Comparison of ENCODE assay signal across 7 mouse cellular contexts in the genomic region with DNA sequence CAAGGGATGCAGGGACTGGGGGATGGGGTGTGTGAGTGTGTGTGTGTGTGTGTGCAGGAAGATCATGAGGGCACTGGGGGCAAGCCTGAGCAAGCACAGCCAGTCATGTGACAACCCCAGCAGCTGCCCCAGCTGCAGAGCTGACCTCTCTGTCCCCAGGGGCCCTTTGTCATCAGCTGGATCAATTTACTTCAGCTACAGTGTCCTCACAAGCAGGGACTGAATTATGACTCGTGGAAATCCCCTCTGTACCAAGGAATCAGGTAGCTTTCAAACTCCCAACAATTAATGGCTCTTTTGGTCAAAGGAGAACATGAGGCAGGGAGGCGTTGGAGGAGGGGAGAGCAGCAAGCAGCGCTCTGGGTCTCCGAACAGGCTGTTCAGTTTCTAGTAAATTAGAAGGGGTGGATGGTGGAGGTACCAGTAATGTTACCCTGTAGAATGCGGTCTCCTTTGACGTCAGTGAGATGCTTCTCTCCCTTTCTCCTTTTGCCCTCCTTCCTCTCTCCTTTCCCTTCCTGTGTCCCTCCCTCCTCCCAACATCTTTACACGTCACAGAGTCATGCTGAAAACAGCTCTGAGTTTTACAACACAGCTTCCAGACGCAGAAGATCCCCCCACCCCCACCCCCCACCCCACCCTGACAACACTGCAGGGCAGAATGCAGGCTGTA.
DNase-seq lines count a peak whose midpoint lies in the region; ATAC-seq and TF ChIP-seq lines count a peak whose summit lies in the region.

No protein-coding gene starts in this region.

- no peak for DNase-seq in G1E (ENCODE audit: low spot score)
- DNase-seq in embryonic facial prominence, embryonic 14.5 days (ENCODE audit: low spot score), result peak; percentile 80
- DNase-seq in hindbrain, embryonic 11.5 days (ENCODE audit: low spot score), result peak; percentile 84
- DNase-seq in midbrain, postnatal 0 days (ENCODE audit: low spot score), result peak; percentile 53
- no peak for DNase-seq in right cerebral cortex, adult 2 months (ENCODE audit: low spot score in 2 of 2)

- no peaks in the 10 kb centered on the region for H3K9me3 ChIP-seq in G1E (replicated peaks)
- no peaks in the 10 kb centered on the region for H3K9me3 ChIP-seq in embryonic facial prominence, embryonic 14.5 days (ENCODE audit: control insufficient read depth, low read length)
- H3K9me3 ChIP-seq in hindbrain, embryonic 11.5 days (ENCODE audit: control insufficient read depth, low read length), result no peaks in the 10 kb centered on the region
- H3K9me3 ChIP-seq in limb, embryonic 12.5 days, result no peaks in the 10 kb centered on the region
- no peaks in the 10 kb centered on the region for H3K9me3 ChIP-seq in midbrain, postnatal 0 days (ENCODE audit: low read length)

- H3K79me3 ChIP-seq in C2C12 (ENCODE audit: low read depth), result no peaks in the 10 kb centered on the region

- H3K79me2 ChIP-seq in C2C12 (ENCODE audit: control insufficient read depth, insufficient read depth), result no peaks in the 10 kb centered on the region

- H3K27ac ChIP-seq in embryonic facial prominence, embryonic 14.5 days (replicated peaks; ENCODE audit: low read depth, low read length), result peak overlapping the region; percentile 92
- H3K27ac ChIP-seq in hindbrain, embryonic 11.5 days (ENCODE audit: low read depth, low read length), result peak overlapping the region; percentile 88
- H3K27ac ChIP-seq in limb, embryonic 12.5 days, result peak overlapping the region; percentile 93
- H3K27ac ChIP-seq in midbrain, postnatal 0 days (ENCODE audit: low read depth, low read length), result peak overlapping the region; percentile 89

- H3ac ChIP-seq in C2C12 (ENCODE audit: control insufficient read depth, insufficient read length, low read depth), result peak overlapping the region; percentile 25

- H3K4me1 ChIP-seq in G1E (ENCODE audit: insufficient read depth, low read depth, low read length), result peaks cover 61% of the 10 kb centered on the region
- peaks cover 38% of the 10 kb centered on the region for H3K4me1 ChIP-seq in embryonic facial prominence, embryonic 14.5 days (ENCODE audit: control insufficient read depth, insufficient read depth, low read length)
- peaks cover 3% of the 10 kb centered on the region; the same call in 1 of the 2 replicates for H3K4me1 ChIP-seq in hindbrain, embryonic 11.5 days (replicated peaks; ENCODE audit: control insufficient read depth, insufficient read depth, low read length)
- peaks cover 45% of the 10 kb centered on the region for H3K4me1 ChIP-seq in limb, embryonic 12.5 days (replicated peaks)
- H3K4me1 ChIP-seq in midbrain, postnatal 0 days (ENCODE audit: insufficient read depth, low read length), result peaks cover 14% of the 10 kb centered on the region

- no peak for TF ChIP-seq CTCF in C2C12 (IDR thresholded peaks at IDR 0.05; ENCODE audit: control insufficient read depth, insufficient read depth, insufficient read length)
- TF ChIP-seq CTCF in G1E (IDR thresholded peaks at IDR 0.05; ENCODE audit: low read depth, low read length), result no peak
- no peak for TF ChIP-seq CTCF in midbrain, postnatal 0 days (IDR thresholded peaks at IDR 0.05)

- H3K4me2 ChIP-seq in embryonic facial prominence, embryonic 14.5 days (ENCODE audit: low read depth, low read length), result peak overlapping the region; percentile 41
- H3K4me2 ChIP-seq in hindbrain, embryonic 11.5 days (replicated peaks; ENCODE audit: low read depth, low read length), result peak overlapping the region; percentile 12; the same call in 1 of the 2 replicates
- H3K4me2 ChIP-seq in limb, embryonic 12.5 days, result peak overlapping the region; percentile 48
- peak overlapping the region; percentile 27 for H3K4me2 ChIP-seq in midbrain, postnatal 0 days (ENCODE audit: low read depth, low read length, poor library complexity, severe bottlenecking)

- peak overlapping the region; percentile 9; the same call in 1 of the 2 replicates for H3K9ac ChIP-seq in embryonic facial prominence, embryonic 14.5 days (ENCODE audit: low read depth, low read length)
- H3K9ac ChIP-seq in hindbrain, embryonic 11.5 days (ENCODE audit: low read depth, low read length), result 0 out of 2 replicates have a peak overlapping the region, but pooled peaks have one; percentile 8
- peak overlapping the region; percentile 18; the same call in 1 of the 2 replicates for H3K9ac ChIP-seq in limb, embryonic 12.5 days (replicated peaks)
- H3K9ac ChIP-seq in midbrain, postnatal 0 days (replicated peaks; ENCODE audit: low read length, poor library complexity, severe bottlenecking), result peak overlapping the region; percentile 29; the same call in 1 of the 2 replicates

- H3K4me3 ChIP-seq in C2C12 (ENCODE audit: insufficient read depth, poor library complexity, severe bottlenecking) (no peak overlapping the region), G1E (ENCODE audit: low read depth, low read length) (peak overlapping the region; percentile 39; the same call in 1 of the 2 replicates)
- H3K4me3 ChIP-seq in embryonic facial prominence, embryonic 14.5 days (ENCODE audit: low read depth, low read length), result no peak overlapping the region
- no peak overlapping the region for H3K4me3 ChIP-seq in hindbrain, embryonic 11.5 days (ENCODE audit: low read depth, low read length)
- H3K4me3 ChIP-seq in limb, embryonic 12.5 days (replicated peaks), result peak overlapping the region; percentile 0; the same call in 1 of the 2 replicates
- H3K4me3 ChIP-seq in midbrain, postnatal 0 days (ENCODE audit: low read depth, low read length), result no peak overlapping the region

- H3K27me3 ChIP-seq in C2C12 (ENCODE audit: control insufficient read depth, insufficient read depth, insufficient read length), result no peaks in the 10 kb centered on the region
- H3K27me3 ChIP-seq in G1E (ENCODE audit: insufficient read depth, low read length), result no peaks in the 10 kb centered on the region
- H3K27me3 ChIP-seq in embryonic facial prominence, embryonic 14.5 days (replicated peaks; ENCODE audit: control insufficient read depth, insufficient read depth, low read length), result no peaks in the 10 kb centered on the region
- H3K27me3 ChIP-seq in hindbrain, embryonic 11.5 days (ENCODE audit: control insufficient read depth, insufficient read depth, low read length), result no peaks in the 10 kb centered on the region
- H3K27me3 ChIP-seq in limb, embryonic 12.5 days, result no peaks in the 10 kb centered on the region
- no peaks in the 10 kb centered on the region for H3K27me3 ChIP-seq in midbrain, postnatal 0 days (ENCODE audit: insufficient read depth, low read length)

- ATAC-seq in G1E (ENCODE audit: extremely low read depth, insufficient number of reproducible peaks, low FRiP score, poor library complexity, severe bottlenecking), result peak; percentile 66
- ATAC-seq in embryonic facial prominence, embryonic 14.5 days (ENCODE audit: low read depth), result peak; percentile 69
- peak; percentile 89 for ATAC-seq in hindbrain, embryonic 11.5 days (ENCODE audit: low FRiP score)
- ATAC-seq in limb, embryonic 12.5 days (ENCODE audit: insufficient number of reproducible peaks, insufficient read depth, low FRiP score, low TSS enrichment, low read depth), result peak; percentile 69
- peak; percentile 76 for ATAC-seq in midbrain, postnatal 0 days (ENCODE audit: low FRiP score)

- H3K36me3 ChIP-seq in C2C12 (ENCODE audit: control insufficient read depth, insufficient read depth) (no peaks in the 10 kb centered on the region), G1E (replicated peaks) (no peaks in the 10 kb centered on the region)
- H3K36me3 ChIP-seq in embryonic facial prominence, embryonic 14.5 days (ENCODE audit: control insufficient read depth, insufficient read depth, low read length), result no peaks in the 10 kb centered on the region
- H3K36me3 ChIP-seq in hindbrain, embryonic 11.5 days (ENCODE audit: control insufficient read depth, insufficient read depth, low read length), result no peaks in the 10 kb centered on the region
- no peaks in the 10 kb centered on the region for H3K36me3 ChIP-seq in limb, embryonic 12.5 days
- no peaks in the 10 kb centered on the region for H3K36me3 ChIP-seq in midbrain, postnatal 0 days (ENCODE audit: insufficient read depth, low read length)

- 2% methylated on average over 8 of the region's 8 CpGs for WGBS in embryonic facial prominence, embryonic 14.5 days
- WGBS in hindbrain, embryonic 11.5 days, result 2% methylated on average over 8 of the region's 8 CpGs
- WGBS in limb, embryonic 12.5 days, result 1% methylated on average over 8 of the region's 8 CpGs
- 15% methylated on average over 8 of the region's 8 CpGs for WGBS in midbrain, postnatal 0 days

TF ChIP-seq in C2C12, 6 proteins besides CTCF, POLR2A, EP300 and RAD21:
- peak; percentile 41 for TF ChIP-seq MAX (IDR thresholded peaks at IDR 0.05)
- no peak for TF ChIP-seq MYOG (IDR thresholded peaks at IDR 0.05; ENCODE audit: control insufficient read depth, extremely low read depth, insufficient read length)
- TF ChIP-seq USF1 (IDR thresholded peaks at IDR 0.05; ENCODE audit: low read depth), result peak; percentile 94
- TF ChIP-seq FOSL1 (IDR thresholded peaks at IDR 0.05; ENCODE audit: insufficient read depth, low read length, poor library complexity, severe bottlenecking), result no peak
- TF ChIP-seq CEBPB (IDR thresholded peaks at IDR 0.05; ENCODE audit: low read depth), result no peak
- peak; percentile 96 for TF ChIP-seq MYOD1 (IDR thresholded peaks at IDR 0.05; ENCODE audit: control insufficient read depth, insufficient read length, low read depth)

Comparison
In these comparisons a context has a peak if more than half of its experiments do, and no peak if none do; other contexts are left out.
1. H3K4me3 ChIP-seq: peak in G1E (single experiment) and limb, embryonic 12.5 days (single experiment); none in C2C12 (single experiment), embryonic facial prominence, embryonic 14.5 days (single experiment), hindbrain, embryonic 11.5 days (single experiment) and midbrain, postnatal 0 days (single experiment).
2. DNase-seq: peak in embryonic facial prominence, embryonic 14.5 days (single experiment), hindbrain, embryonic 11.5 days (single experiment) and midbrain, postnatal 0 days (single experiment); none in G1E (single experiment) and right cerebral cortex, adult 2 months (0 of 2).
3. Peak in every context shown above with its lines, with median percentiles within 50 percentile points of each other: ATAC-seq, H3K27ac ChIP-seq, H3K4me2 ChIP-seq and H3K9ac ChIP-seq.